Comparison of ENCODE assay signal across 23 mouse cellular contexts in genomic region chr11:83869686-83870085, GRCm38 (mm10). TPM values are rescaled to one million over a fixed set of nuclear protein-coding genes. Genes with fewer than 3 reads are reported as not detected.
"Had no signal": no experiment of that assay in that cellular context is flagged by ENCODE, and none has a peak within 500 bp of the region (broad histone marks: within the 10 kb centered on the region; RNA-seq: fewer than 3 reads in every experiment).

No protein-coding gene starts in this region.

- ATAC-seq: liver, postnatal 0 days had no signal

- H3K9me3 ChIP-seq: hindbrain, embryonic 15.5 days; kidney, embryonic 15.5 days; limb, embryonic 12.5 days; limb, embryonic 15.5 days; neural tube, embryonic 12.5 days; neural tube, embryonic 15.5 days; stomach, embryonic 15.5 days had no signal

- H3K9ac ChIP-seq: hindbrain, embryonic 15.5 days; kidney, embryonic 15.5 days; limb, embryonic 12.5 days; limb, embryonic 15.5 days; liver, embryonic 14.5 days; liver, postnatal 0 days; neural tube, embryonic 12.5 days; neural tube, embryonic 15.5 days; stomach, embryonic 15.5 days had no signal

- H3K4me2 ChIP-seq: hindbrain, embryonic 15.5 days; kidney, embryonic 15.5 days; limb, embryonic 12.5 days; limb, embryonic 15.5 days; liver, embryonic 11.5 days; midbrain, embryonic 11.5 days; neural tube, embryonic 12.5 days; neural tube, embryonic 15.5 days; stomach, embryonic 15.5 days had no signal

- H3K36me3 ChIP-seq: hindbrain, embryonic 15.5 days; limb, embryonic 12.5 days; limb, embryonic 15.5 days; neural tube, embryonic 12.5 days; neural tube, embryonic 15.5 days; stomach, embryonic 15.5 days had no signal

- H3K4me1 ChIP-seq: hindbrain, embryonic 15.5 days; limb, embryonic 15.5 days; neural tube, embryonic 15.5 days; stomach, embryonic 15.5 days had no signal

- H3K27me3 ChIP-seq: kidney, embryonic 15.5 days; limb, embryonic 15.5 days; stomach, embryonic 15.5 days had no signal

- H3K27ac ChIP-seq: hindbrain, embryonic 15.5 days; kidney, embryonic 15.5 days; limb, embryonic 12.5 days; limb, embryonic 15.5 days; liver, embryonic 14.5 days; neural tube, embryonic 12.5 days; neural tube, embryonic 15.5 days had no signal

- H3K4me3 ChIP-seq: hindbrain, embryonic 15.5 days; kidney, embryonic 15.5 days; limb, embryonic 12.5 days; limb, embryonic 15.5 days; neural tube, embryonic 12.5 days; neural tube, embryonic 15.5 days; stomach, embryonic 15.5 days had no signal

- DNase-seq: kidney, adult 11 months; kidney, adult 8-10 months; kidney, postnatal 14 days; kidney, postnatal 4 days; left cerebral cortex, postnatal 4 days; liver, postnatal 0 days; midbrain, embryonic 14.5 days; right cerebral cortex, adult 18-20 months; right cerebral cortex, postnatal 14 days; right cerebral cortex, postnatal 4 days; spleen, adult 18-20 months; thymus, postnatal 36 days had no signal

RNA-seq across cellular contexts. Expression of gene Hnf1b, which starts 19.8 kb away (rescaled TPM):
- polyA plus RNA-seq: limb, embryonic 12.5 days; midbrain, embryonic 11.5 days; thymus, postnatal 0 days had no signal
